Mouse (Mus musculus): ENCODE measurements around the gene Krcc1.

Krcc1 gene

DNA sequence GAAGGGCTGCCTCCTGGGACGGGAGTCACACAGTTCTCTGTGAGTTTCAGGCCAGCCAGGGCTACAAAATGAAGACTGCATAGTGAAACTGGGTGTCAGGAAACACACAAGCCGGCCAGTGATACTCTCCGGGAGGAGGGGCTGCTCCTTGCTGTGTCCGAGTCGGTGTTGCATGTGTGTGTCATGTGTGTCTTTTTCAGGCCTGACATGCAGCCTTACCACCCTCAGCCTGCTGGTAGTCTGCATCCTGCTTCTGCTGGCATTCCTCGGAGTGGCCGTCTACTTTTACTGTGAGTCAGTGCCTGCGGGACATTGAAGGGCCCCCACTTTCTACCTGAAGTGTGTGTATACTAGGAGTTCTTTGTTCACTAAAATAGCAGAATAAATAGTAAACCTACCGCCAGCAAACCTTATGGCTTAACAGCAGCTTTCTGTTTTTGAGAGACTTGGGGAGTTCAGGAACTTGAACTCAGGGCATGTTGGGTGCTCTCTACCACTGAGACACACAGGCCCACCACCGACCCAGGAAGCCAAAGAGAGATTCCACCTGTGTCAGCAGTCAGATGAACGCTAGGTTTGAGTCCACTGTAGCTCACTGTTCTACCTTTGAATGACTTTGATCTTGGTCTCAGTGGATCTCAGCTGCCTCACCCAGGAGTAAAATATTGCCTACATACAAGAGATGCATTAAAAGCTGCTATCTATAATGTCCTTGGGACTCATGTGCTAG lies 60.9 kb downstream of the Krcc1 start:
- no peak for DNase-seq

DNA sequence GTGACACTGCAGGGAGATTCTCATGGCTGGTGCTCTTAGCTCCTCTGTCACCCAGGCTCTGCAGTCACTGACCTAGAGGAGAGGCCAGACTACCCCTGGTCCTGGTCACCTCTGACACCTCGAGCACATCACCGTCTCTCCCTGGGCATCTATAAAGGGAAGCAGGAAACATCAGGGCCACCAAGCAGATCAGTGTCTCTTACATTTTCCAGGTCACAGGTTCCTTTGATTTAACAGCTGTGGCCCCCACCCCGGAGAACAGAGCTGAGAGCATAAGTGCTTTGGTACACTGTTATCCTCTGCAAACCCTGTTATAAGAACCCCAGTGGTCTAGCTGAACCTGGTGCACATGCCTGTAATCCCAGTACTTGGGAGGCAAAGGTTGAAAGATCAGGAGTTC lies 61.6 kb downstream of the Krcc1 start:
- no peak for DNase-seq

DNA sequence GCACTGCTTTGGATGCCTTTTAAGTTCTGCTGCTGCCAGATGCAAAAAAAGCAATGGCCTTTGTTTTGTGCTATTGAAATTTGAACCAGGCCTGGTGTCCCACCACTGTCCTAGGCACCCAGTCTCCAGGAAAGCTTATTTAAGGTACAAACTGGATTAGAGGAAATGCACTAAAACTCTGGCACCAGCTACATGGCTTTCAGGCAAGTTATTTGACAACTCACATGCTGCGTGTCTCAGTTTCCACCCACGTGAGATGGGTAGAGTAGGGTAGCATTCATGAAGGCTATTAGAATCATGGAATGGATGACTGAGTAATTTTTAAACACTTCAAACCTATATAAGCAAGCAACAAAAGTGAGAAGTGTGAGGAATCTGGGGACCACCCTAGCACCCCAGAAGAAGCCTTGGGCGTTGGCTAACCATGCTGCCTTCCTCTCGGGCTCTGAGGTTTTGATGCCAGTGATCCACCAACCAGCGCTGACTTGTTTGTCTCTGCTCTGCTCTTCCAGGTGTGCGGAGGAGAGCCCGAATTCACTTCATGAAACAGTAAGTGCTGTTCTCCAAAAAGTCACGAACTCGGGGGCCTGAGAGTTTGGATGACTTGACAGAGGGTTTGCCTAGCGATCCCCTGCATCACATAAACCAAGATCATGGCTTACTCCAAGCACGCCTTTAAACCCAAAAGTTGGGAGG lies 62.2 kb downstream of the Krcc1 start:
- DNase-seq = no peak

Measured in cerebellum, postnatal 36 days (tissue).